Mouse (Mus musculus) stomach, postnatal 0 days (tissue): ENCODE results near the gene Smarcd3.

Source experiments
- CTCF ChIP-seq: IDR thresholded peaks from 2 replicates; pipeline ENCODE4 v1.5.1; 2016; ENCODE audit warnings: antibody characterized with exemption, low read depth, mild to moderate bottlenecking, moderate library complexity
- EP300 ChIP-seq: optimal IDR thresholded peaks from 2 replicates; pipeline ENCODE3; 2016; ENCODE audit warnings: antibody characterized with exemption

- TF ChIP-seq CTCF, result no peak
- no peak for TF ChIP-seq EP300
These were observed 18.8 kb downstream of the Smarcd3 start for GRCm38 (mm10) chr5:24605321-24605979.
